Mouse (Mus musculus): ENCODE data around the gene Klf2. TPM values are rescaled to one million over a fixed set of nuclear protein-coding genes. Genes with fewer than 3 reads are reported as not detected.
A peak's percentile ranks its signal among the peaks of the same experiment; 100 is the strongest.

The Klf2 gene
- 3.1 and 3.6 TPM in 2 replicates for polyA plus RNA-seq (2016; fragmentation: Nextera tagmentation; extraction: Ambion mirVana)

- H3K4me3 ChIP-seq, result peak within 1 kb of the TSS; percentile 59
- H3K27me3 ChIP-seq (ENCODE audit: low read depth, poor library complexity, severe bottlenecking), result peaks cover 65% of the 10 kb centered on the region
- peak; percentile 97 for DNase-seq (ENCODE audit: low spot score)
- H3K4me1 ChIP-seq, result peaks cover 20% of the 10 kb centered on the region
- under 1% methylated on average over 46 of the region's 46 CpGs for WGBS
- no peaks in the 10 kb centered on the region for H3K36me3 ChIP-seq
- peak within 1 kb of the TSS; percentile 76 for H3K27ac ChIP-seq
- H3K9me3 ChIP-seq (replicated peaks), result no peaks in the 10 kb centered on the region
These were observed at the start of gene Klf2 for GRCm38 (mm10) chr8:72318801-72319322. Klf2 (plus strand) TSS chr8:72319033.

DNA sequence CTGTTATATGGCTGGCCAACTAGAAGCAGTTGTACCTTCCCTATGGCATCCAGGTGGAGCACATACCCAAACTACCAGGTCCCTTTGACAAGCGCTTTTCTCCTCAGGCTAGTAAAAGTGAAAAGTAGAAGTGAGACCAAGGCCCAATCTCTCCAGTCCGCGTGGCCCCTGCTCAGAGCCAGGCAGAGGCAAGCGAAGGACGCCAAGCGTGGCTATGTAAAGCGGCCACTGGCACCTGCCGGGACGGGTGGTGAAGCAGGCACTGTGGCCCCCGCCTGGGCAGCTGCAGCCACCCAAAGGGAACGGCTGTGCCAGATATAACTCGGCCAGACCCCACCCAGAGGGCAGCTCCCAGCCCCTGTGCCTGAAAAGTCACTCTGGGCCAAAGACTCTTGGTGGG lies 48.2 kb upstream of the Klf2 start:
- Histone ChIP-seq H3K27ac (no peak overlapping the region), H3K36me3 (no peaks in the 10 kb centered on the region), H3K9me3 (replicated peaks) (no peaks in the 10 kb centered on the region), H3K4me3 (no peak overlapping the region), H3K4me1 (no peaks in the 10 kb centered on the region), H3K27me3 (ENCODE audit: low read depth, poor library complexity, severe bottlenecking) (no peaks in the 10 kb centered on the region)
- 90% methylated on average over 12 of the region's 12 CpGs for WGBS
- DNase-seq (ENCODE audit: low spot score), result no peak

GRCm38 (mm10) chr8:72271051-72271660 lies 47.7 kb upstream of the Klf2 start:
- Histone ChIP-seq H3K9me3 (replicated peaks) (no peaks in the 10 kb centered on the region), H3K27me3 (ENCODE audit: low read depth, poor library complexity, severe bottlenecking) (no peaks in the 10 kb centered on the region), H3K4me1 (no peaks in the 10 kb centered on the region), H3K27ac (no peak overlapping the region), H3K4me3 (no peak overlapping the region), H3K36me3 (no peaks in the 10 kb centered on the region)
- 79% methylated on average over 11 of the region's 11 CpGs for WGBS
- DNase-seq (ENCODE audit: low spot score), result no peak

GRCm38 (mm10) chr8:72271691-72272090 lies 47.1 kb upstream of the Klf2 start:
- Histone ChIP-seq H3K27me3 (ENCODE audit: low read depth, poor library complexity, severe bottlenecking) (no peaks in the 10 kb centered on the region), H3K4me3 (no peak overlapping the region), H3K36me3 (no peaks in the 10 kb centered on the region), H3K4me1 (no peaks in the 10 kb centered on the region), H3K27ac (no peak overlapping the region), H3K9me3 (replicated peaks) (no peaks in the 10 kb centered on the region)
- no peak for DNase-seq (ENCODE audit: low spot score)
- WGBS, result 82% methylated on average over 3 of the region's 3 CpGs

DNA sequence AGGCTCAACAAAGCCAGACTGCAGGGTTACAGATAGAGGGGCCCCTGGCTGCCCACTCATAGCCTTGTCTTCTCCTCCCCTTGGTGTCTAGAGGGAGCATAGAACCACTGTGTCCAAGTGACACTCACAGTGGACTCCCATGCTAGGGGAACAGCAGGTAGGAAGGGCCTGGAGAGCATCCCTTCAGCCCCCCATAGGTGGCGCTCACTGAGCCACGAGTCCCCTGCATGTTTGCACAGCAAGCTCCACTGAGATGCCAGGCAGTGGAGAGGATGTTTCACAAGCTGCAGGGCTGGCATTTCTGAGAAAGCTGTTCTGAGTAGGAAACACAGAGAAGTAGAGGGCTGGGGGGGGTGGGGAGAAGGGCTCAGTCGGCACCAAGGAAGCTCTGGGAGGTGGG lies 46.5 kb upstream of the Klf2 start:
- peak; percentile 54 for DNase-seq (ENCODE audit: low spot score)
- no peaks in the 10 kb centered on the region for H3K4me1 ChIP-seq
- no peak overlapping the region for H3K4me3 ChIP-seq
- no peaks in the 10 kb centered on the region for H3K27me3 ChIP-seq (ENCODE audit: low read depth, poor library complexity, severe bottlenecking)
- no peak overlapping the region for H3K27ac ChIP-seq
- WGBS, result 31% methylated on average over 3 of the region's 3 CpGs
- no peaks in the 10 kb centered on the region for H3K9me3 ChIP-seq (replicated peaks)
- no peaks in the 10 kb centered on the region for H3K36me3 ChIP-seq

- no peaks in the 10 kb centered on the region for H3K36me3 ChIP-seq
- no peak overlapping the region for H3K4me3 ChIP-seq
- no peak overlapping the region for H3K27ac ChIP-seq
- no peaks in the 10 kb centered on the region for H3K27me3 ChIP-seq (ENCODE audit: low read depth, poor library complexity, severe bottlenecking)
- 93% methylated on average over 1 of the region's 1 CpGs for WGBS
- H3K4me1 ChIP-seq, result no peaks in the 10 kb centered on the region
- no peaks in the 10 kb centered on the region for H3K9me3 ChIP-seq (replicated peaks)
- DNase-seq (ENCODE audit: low spot score), result no peak
These were observed 45.6 kb upstream of the Klf2 start for GRCm38 (mm10) chr8:72273111-72273770.

GRCm38 (mm10) chr8:72273807-72274206 lies 45.0 kb upstream of the Klf2 start:
- WGBS, result 67% methylated on average over 5 of the region's 5 CpGs
- Histone ChIP-seq H3K4me3 (no peak overlapping the region), H3K27me3 (ENCODE audit: low read depth, poor library complexity, severe bottlenecking) (no peaks in the 10 kb centered on the region), H3K27ac (no peak overlapping the region), H3K9me3 (replicated peaks) (no peaks in the 10 kb centered on the region), H3K36me3 (no peaks in the 10 kb centered on the region), H3K4me1 (no peaks in the 10 kb centered on the region)
- no peak for DNase-seq (ENCODE audit: low spot score)

DNA sequence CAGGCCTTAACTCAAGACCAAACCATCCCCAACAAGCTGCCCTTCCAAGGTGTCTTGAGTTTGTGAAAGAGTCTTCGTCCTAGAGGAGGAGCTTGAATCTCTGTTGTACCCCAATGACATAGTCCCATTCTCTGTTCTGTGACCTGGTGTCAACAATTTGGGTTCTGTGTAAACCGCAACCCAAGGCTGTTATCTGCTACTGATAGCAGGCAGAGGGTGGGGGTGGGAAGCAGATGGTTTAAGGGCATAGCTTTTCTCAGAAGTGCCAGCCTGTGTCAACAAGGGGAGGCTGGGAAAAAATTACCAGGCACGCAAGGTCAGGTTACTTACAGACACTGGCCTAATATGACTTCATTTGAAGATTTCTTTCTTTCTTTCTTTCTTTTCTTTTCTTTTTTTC lies 41.6 kb upstream of the Klf2 start:
- Histone ChIP-seq H3K4me3 (no peak overlapping the region), H3K36me3 (no peaks in the 10 kb centered on the region), H3K27ac (no peak overlapping the region), H3K27me3 (ENCODE audit: low read depth, poor library complexity, severe bottlenecking) (no peaks in the 10 kb centered on the region), H3K4me1 (no peaks in the 10 kb centered on the region; the same call in 1 of the 2 replicates), H3K9me3 (replicated peaks) (no peaks in the 10 kb centered on the region)
- no peak for DNase-seq (ENCODE audit: low spot score)
- WGBS, result 73% methylated on average over 3 of the region's 3 CpGs

DNA sequence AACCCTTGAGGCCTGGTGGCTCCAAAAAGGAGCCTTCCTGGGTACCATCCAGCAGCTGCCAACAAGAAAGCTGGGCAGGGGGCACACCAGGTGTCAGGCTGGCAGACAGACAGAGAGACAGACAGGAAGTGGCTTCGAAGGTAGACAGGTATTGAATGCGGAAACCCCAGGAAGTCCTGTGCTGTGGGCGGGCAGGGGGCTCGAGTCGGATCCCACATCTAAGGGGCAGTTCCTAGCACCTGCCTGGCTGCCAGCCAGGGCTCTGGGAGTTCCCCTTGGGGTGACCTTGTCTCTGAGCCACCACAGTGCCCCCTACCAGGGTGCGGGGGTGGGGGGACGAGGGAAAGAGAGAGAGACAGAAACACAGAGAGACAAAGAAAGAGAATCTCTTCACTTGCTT lies 39.7 kb upstream of the Klf2 start:
- Histone ChIP-seq H3K27me3 (ENCODE audit: low read depth, poor library complexity, severe bottlenecking) (no peaks in the 10 kb centered on the region), H3K4me1 (no peaks in the 10 kb centered on the region; the same call in 1 of the 2 replicates), H3K27ac (no peak overlapping the region), H3K36me3 (no peaks in the 10 kb centered on the region), H3K9me3 (replicated peaks) (no peaks in the 10 kb centered on the region), H3K4me3 (no peak overlapping the region)
- 79% methylated on average over 7 of the region's 7 CpGs for WGBS
- no peak for DNase-seq (ENCODE audit: low spot score)

DNA sequence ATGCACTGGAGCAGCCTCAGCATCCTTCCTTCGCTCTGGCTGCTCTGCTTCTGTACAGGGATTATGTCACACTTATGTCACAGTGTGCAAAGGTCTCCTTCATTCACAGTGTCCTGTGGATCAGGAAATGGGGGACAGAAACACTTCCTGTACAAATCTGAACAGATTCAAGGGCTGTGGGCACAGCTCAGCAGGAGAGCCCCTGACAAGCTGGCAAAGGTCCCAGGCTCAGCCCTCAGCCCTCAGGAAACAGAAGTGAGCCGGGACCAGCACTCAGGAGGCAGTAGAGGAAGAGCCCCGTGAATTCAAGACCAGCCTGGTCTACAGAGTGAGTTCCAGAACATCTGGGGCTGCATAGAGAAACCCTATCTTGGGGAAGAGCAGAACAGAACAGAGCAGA lies 37.2 kb upstream of the Klf2 start:
- Histone ChIP-seq H3K27me3 (ENCODE audit: low read depth, poor library complexity, severe bottlenecking) (no peaks in the 10 kb centered on the region), H3K27ac (no peak overlapping the region), H3K4me3 (no peak overlapping the region), H3K4me1 (no peaks in the 10 kb centered on the region; the same call in 1 of the 2 replicates), H3K9me3 (replicated peaks) (no peaks in the 10 kb centered on the region), H3K36me3 (no peaks in the 10 kb centered on the region)
- WGBS, result 50% methylated on average over 3 of the region's 3 CpGs
- no peak for DNase-seq (ENCODE audit: low spot score)

- Histone ChIP-seq H3K36me3 (no peaks in the 10 kb centered on the region), H3K4me3 (no peak overlapping the region), H3K9me3 (replicated peaks) (no peaks in the 10 kb centered on the region), H3K4me1 (no peaks in the 10 kb centered on the region; the same call in 1 of the 2 replicates), H3K27me3 (ENCODE audit: low read depth, poor library complexity, severe bottlenecking) (no peaks in the 10 kb centered on the region), H3K27ac (no peak overlapping the region)
- no peak for DNase-seq (ENCODE audit: low spot score)
- WGBS, result 76% methylated on average over 4 of the region's 4 CpGs
These were observed 33.5 kb upstream of the Klf2 start for GRCm38 (mm10) chr8:72285285-72285684.

- Histone ChIP-seq H3K4me3 (no peak overlapping the region), H3K9me3 (replicated peaks) (no peaks in the 10 kb centered on the region), H3K27me3 (ENCODE audit: low read depth, poor library complexity, severe bottlenecking) (no peaks in the 10 kb centered on the region), H3K27ac (no peak overlapping the region), H3K36me3 (no peaks in the 10 kb centered on the region), H3K4me1 (no peaks in the 10 kb centered on the region)
- no peak for DNase-seq (ENCODE audit: low spot score)
These were observed 29.8 kb upstream of the Klf2 start for GRCm38 (mm10) chr8:72289051-72289450.

- no peak for DNase-seq (ENCODE audit: low spot score)
- 83% methylated on average over 2 of the region's 2 CpGs for WGBS
- Histone ChIP-seq H3K4me1 (0 out of 2 replicates have a peak, but pooled peaks cover 8% of the 10 kb centered on the region), H3K27me3 (ENCODE audit: low read depth, poor library complexity, severe bottlenecking) (no peaks in the 10 kb centered on the region), H3K4me3 (no peak overlapping the region), H3K9me3 (replicated peaks) (no peaks in the 10 kb centered on the region), H3K36me3 (no peaks in the 10 kb centered on the region), H3K27ac (no peak overlapping the region)
These were observed 27.7 kb upstream of the Klf2 start for GRCm38 (mm10) chr8:72291104-72291503.
